Mouse (Mus musculus) cerebellum, adult 9-10 months (tissue): ENCODE measurements at regions not wholly inside any gene's neighbourhood (a gene's known extent, or its start where the extent isn't known, plus 50 kb on each side); places are given as distances from the start of the nearest gene placed in this dataset.
A peak's percentile ranks its signal among the peaks of the same experiment; 100 is the strongest.
"Not testable (repeated sequence)": the region's sequence is repeated elsewhere in the genome, so short reads cannot be mapped to it uniquely, and the experiment has no call there.

Experiments used
- DNase-seq: peaks from one replicate; pipeline ENCODE4 v3.0.0; 2022

- DNase-seq: no peak
Observed at GRCm38 (mm10) chr8:37048912-37049692, 55.7 kb downstream of the AI429214 start.

DNA sequence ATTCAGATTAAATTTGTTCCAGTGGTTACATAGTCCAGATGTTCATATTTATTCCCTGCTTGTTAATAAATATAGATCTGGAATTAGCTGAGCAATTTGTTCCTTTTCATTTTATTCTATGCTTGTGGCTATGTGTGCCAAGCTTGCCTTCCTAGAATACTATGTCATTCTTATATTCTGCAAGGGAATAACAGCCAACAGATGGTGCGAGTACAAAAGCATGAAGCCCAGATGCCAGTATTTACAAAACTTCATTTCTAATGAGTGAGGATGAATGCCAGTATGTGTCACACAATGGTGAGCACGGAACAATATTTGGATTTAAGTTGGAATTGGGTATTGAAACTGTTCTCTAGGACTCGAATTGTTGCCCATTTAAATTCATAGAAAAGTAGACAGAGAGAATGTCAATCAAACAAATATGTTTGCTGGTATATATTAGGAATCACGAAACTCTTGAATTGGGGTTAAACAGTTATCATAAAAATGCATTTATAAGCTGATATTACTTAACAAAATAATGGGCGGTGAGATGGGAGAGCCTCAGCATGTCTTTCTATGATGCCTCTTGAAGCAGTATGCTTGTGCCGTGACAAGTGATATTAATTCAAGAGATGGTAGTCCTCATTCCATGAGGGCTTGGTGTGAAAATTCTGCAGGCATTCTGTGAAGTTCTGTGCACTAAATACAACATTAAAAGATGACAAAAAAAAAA lies 56.7 kb downstream of the AI429214 start:
- no peak for DNase-seq

DNA sequence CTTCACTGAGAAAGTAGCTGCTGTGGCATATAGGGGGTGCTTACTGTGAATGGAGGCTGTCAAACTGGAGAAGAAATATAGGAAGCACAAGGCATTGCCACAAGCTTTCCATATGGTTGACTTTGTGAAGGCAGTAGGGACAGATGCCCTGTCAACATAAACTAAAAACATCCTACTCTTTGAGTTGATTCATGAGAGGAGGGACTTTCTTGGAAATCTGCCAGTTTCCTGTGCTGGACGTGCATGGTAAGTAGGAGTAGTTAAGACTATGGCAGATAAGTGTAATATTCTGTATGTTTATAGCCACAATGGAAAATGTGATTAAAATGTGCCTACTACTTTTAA lies 57.3 kb downstream of the AI429214 start:
- DNase-seq: no peak

- DNase-seq: no peak
Observed at GRCm38 (mm10) chr8:37056376-37056775, 63.0 kb downstream of the AI429214 start.

DNA sequence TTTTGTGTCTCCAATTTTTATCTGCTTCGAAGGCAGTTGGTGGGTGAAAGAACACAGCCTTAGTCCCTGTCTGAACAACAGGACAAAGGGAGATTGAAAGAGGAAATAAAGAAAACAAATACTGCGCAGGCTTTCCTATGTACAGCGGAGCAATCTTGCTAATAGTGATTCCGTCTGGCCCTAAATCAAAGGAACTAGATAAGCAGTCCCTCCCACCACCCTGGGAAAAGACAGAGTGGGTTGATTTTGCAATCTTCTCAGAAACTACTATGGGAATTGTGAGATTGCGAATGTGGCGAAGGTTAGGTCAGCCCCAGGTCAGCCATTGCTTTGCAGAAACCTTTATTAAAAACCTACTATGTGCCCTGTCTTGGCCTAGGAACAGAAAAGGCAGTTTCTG lies 65.0 kb downstream of the AI429214 start:
- no peak for DNase-seq

GRCm38 (mm10) chr8:37062012-37062944 lies 68.9 kb downstream of the AI429214 start:
- DNase-seq: peak; percentile 33

DNA sequence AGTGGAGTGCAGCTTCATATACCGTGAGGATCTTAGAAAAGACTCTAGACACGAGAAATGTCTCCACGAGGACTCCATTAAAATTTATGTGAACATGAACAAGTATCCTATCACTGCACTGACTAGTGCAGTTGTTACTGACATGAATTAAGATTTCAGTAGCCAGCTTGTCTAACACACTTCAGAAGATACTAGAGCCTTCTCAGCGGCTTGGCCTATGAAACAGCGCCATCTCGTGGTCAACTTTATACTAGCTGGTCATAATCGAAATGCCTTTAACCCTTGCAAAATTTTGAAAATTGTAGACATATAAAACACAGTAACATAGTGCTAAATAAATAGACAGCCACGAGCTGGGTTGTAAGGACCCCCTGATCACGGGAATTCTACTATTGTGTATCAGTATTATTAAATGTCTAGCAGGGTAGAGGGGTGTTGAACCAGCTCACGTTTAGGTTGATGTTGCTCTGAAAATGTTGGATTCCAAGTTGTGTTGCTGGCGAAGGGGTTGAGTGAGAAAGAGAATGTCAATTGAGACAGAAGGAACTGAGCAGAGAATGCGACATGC lies 70.4 kb downstream of the AI429214 start:
- peak; percentile 60 for DNase-seq

DNA sequence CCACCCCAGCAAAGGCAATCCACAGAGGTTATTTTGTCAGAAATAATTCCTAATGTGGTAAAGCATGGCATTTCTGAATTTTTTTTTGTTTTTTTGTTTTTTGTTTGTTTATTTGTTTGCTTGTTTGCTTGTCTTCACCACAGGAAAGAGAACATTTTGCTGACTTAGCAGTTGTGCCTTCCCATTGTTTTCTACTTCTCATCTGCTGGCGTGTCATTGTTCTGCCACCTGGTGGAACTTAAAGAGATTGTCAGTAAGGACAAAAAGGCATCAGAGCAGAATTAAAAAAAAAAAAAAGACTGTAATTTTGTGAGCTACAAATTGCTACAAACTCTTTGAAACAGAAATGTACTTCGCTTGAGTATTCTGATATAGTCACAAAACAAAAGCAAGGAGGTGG lies 79.5 kb downstream of the AI429214 start:
- DNase-seq: no peak

- no peak for DNase-seq
Observed at GRCm38 (mm10) chr8:37099727-37100126, 106.3 kb downstream of the AI429214 start.

GRCm38 (mm10) chr8:37112386-37112785 lies 119.0 kb downstream of the AI429214 start:
- DNase-seq: not testable (repeated sequence)

- DNase-seq: no peak
Observed at GRCm38 (mm10) chr8:37125834-37126233, 132.4 kb downstream of the AI429214 start.

DNA sequence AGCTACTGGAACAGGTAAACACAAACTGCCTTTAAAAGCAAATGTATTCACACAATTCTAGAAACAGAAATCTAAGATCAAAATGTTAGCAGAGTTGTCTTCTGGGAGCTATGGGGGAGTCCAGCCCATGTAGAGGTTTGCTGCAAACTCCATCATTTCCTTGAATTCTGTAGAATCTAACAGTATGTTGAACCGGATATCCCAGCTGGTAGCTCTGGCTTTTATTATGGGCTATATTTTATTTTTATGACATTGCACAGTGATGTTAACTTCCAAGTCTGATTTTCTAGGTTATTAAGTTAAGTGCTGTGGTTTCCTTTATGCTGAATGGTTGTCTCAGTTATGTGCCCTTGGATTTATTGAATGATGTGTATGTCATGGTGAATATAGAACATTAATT lies 136.3 kb downstream of the AI429214 start:
- no peak for DNase-seq

DNA sequence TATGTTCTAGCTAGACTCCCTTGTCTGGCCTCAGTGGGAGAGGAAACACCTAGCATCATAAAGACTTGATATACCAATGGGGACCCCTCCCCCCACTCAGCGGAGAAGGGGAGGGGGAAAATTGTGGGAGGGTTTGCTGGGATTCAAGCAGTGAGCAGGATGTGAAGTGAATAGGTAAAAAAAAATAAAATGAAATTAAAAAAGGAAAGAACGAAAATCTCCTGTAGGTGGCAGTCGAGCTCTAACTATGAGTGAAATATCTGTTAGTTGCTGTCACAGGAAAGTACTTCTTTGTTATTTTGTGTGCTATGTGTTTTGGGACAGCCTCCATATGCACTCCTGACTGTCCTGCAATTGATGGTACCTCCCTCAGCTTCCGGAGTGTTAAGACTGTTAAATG lies 138.6 kb downstream of the AI429214 start:
- peak; percentile 2 for DNase-seq

DNA sequence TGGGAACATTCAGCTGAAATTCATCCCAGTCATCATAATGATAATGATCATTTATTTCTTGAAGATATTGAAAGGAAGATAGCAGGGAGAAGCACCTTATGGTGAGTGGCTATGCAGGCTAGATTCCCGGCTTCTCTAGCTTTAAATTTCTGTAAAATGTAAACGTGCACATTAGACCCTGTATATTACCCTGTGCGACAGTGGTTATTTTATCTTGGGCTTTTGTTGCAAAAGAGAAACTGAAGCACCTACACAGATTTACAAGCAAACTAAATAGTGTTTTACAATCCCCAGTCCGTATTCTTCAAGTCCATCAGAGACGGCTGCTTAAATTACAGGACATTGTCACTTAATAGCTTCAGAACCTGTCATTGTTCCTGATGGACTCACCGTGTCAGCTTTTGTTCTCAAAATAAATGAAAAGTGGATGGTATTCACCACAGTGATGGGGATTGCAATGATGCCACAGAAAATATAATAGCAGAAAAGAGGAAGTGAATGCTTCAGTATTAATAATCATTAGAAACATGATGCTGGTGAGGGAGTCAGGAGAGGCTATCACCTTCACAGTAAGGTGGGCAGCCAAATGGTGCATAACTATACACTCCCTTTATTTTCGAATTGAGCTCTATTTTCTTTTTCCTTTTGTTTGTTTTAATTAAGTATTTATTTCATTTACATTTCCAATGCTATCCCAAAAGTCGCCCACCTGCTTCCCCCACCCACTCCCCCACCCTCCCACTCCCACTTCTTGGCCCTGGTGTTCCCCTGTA lies 141.0 kb downstream of the AI429214 start:
- no peak for DNase-seq

GRCm38 (mm10) chr8:37150286-37150685 lies 156.9 kb downstream of the AI429214 start:
- DNase-seq: no peak

DNA sequence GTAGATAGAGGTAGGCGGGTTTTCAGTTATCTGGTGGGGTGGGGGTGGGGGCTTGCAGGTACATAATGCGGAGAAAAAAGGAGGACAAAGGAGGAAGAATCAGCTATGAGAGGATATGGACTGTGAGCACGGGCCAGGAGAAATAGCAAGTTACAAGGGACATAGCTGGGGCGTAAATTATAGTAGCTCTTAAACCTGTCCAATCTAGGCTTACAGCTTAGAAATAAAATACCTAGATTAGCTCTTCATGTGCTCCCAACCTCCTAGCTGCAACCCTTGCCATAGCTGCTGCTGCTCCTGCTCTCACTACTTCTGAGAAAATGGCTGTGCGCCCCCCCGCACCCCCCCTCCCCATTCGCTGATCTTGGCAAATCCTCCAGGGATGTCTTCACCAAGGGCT lies 161.0 kb downstream of the AI429214 start:
- DNase-seq: no peak

- DNase-seq: no peak
Observed at GRCm38 (mm10) chr8:37154946-37155345, 161.5 kb downstream of the AI429214 start.

- DNase-seq: peak; percentile 57
Observed at GRCm38 (mm10) chr8:37159481-37159880, 166.1 kb downstream of the AI429214 start.

DNA sequence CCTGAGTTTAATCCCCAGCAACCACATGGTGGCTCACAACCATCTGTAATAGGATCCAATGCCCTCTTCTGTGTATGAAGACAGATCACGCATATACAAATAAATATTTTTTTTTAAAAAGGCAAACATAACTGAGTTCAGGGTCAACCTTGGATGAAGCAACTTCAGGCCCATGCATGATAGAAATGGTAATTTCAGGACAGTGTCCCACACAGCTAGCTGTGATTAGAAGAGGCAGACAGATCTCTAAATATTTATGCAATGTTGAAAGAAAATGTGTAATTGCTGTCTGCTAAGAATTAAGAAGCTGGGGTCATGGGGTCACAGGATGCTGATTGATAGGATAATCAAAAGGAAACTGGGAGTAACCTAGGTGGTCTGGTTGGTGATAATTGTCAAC lies 203.5 kb downstream of the AI429214 start:
- DNase-seq: no peak

GRCm38 (mm10) chr8:37215894-37216293 lies 222.5 kb downstream of the AI429214 start:
- no peak for DNase-seq

DNA sequence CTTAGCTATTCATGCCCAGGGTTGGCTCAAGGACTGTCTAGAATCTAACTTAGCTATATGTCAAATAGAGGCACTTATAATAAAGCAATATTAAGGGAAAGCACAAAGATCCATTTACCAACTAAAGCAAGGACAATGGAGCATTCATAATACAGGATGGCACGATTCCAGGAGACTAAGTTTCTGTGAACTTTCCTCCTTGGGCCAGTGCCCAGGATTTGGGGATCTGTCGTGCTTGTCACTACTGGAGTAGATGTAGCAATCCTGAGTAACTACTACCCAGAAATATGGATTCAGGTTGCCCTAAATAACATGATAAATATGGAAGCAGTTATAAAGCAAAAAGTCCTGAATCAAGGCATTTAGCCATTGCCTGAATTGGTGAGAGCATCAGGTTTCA lies 233.7 kb downstream of the AI429214 start:
- DNase-seq: no peak

DNA sequence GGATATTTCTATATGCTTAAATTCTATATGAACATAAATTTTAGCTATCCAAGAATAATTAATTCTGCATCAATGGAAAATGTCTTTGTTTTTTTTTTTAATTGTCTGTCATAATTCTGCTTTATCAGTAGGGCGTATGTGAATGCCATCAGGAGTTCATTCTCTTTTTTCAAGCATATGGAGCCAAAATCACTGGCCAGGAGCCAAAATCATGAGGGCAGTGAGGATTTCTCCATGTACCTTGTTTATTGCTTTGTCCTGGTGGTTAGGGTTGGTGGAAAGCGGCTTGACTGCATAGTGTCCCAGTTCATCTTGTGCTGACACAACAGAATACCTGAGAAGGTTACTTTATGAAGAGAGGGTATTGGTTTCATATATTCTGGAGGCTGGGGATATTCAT lies 243.9 kb downstream of the AI429214 start:
- no peak for DNase-seq
